Mouse (Mus musculus) small intestine, adult 2 months (tissue): ENCODE results near the gene Sult6b2.

ENCODE experiments used
- CTCF ChIP-seq: fragments of 200-500 bp; IDR thresholded peaks from 2 replicates; pipeline ENCODE4 v1.5.1; 2012; ENCODE audit warnings: low read depth, mild to moderate bottlenecking, control low read depth, inconsistent platforms, low read length, moderate library complexity, mixed read lengths; ENCODE audit not compliant: insufficient replicate concordance, insufficient read length; ENCODE audit errors: extremely low read depth
- POLR2A ChIP-seq: fragments of 200-500 bp; IDR thresholded peaks from 2 replicates; pipeline ENCODE4 v1.6.1; 2012; ENCODE audit warnings: low read depth, mild to moderate bottlenecking, control low read depth, inconsistent platforms, low read length, moderate library complexity

- TF ChIP-seq CTCF (no peak), POLR2A (no peak)
These were observed 57.1 kb downstream of the Sult6b2 start for GRCm38 (mm10) chr6:142747165-142747564.
